Mouse (Mus musculus) lung, postnatal 0 days (tissue): ENCODE results near the gene Stac.

Experiments
- CTCF ChIP-seq: IDR thresholded peaks from 2 replicates; pipeline ENCODE4 v1.5.1; 2016; ENCODE audit warnings: antibody characterized with exemption, mild to moderate bottlenecking
- EP300 ChIP-seq: IDR thresholded peaks from 2 replicates; pipeline ENCODE4 v1.6.1; 2016; ENCODE audit warnings: antibody characterized with exemption, mild to moderate bottlenecking, control low read depth

DNA sequence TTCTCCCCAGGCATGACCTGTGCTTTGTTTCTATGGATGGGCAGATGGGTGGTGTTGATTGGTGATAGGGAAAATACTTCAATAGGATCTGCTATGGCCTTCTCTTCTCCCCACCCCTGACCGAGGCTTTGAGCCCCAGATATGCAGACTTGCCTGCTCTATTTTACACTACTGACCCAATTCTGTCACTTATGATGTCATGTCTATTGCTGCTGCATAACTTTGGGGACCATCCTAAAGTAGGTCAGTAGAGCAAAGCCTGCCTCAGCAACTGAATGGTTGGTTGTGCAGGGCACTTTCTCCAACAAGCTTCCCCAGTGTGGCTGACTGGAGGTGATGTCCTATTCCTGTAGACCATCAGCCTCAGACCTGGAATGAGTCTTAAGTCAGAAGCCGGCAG, 69.0 kb downstream of the Stac start:
- TF ChIP-seq CTCF (no peak), EP300 (no peak)
